Mouse (Mus musculus) lung, adult 18-20 months (tissue): ENCODE data around the gene Dapl1.

Source experiments
- DNase-seq, 2 experiments: peaks; one replicate each; pipeline ENCODE4 v3.0.0; 2022; ENCODE audit warnings: mixed read lengths in 2 of 2

Dapl1 gene

DNA sequence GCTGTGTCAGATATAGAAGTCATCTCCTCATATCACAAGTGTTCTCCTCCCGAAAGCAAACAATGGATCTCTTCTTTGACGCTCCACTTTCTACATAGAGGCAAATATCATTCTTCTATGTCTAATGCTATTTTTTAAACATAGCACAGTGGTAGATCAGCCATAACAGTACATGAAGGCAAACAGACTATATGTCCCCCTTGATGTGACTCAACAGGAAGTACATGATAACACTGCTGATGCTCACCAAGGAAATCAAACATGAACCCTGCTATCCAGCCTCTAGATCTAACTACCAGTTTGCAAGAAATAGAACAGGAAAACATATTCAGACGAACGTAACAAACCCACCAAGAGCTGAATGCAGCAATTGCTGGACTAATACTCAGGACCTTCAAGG is 10.1 kb upstream of the Dapl1 start:
- DNase-seq: no peak

DNA sequence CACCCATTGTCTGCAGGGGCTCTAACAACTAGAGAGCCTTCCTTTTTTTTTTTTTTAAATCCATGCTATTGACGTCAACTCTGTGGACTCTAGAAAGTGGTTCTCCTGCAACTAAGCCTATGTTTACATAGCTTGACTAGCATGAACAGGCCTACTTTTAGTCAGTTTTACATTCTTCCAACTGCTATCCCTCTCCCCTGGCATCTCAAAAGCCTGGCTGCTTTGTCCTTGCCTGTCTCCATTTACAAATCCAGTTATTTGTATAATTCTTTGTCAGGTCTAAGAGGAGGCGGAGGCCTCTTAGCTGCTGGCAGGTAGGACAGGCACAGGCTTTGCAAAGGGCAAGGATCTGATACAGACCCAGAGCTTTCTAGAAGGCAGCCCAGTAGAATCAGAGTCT is 627 bp downstream of the Dapl1 start:
- DNase-seq: no peak

DNA sequence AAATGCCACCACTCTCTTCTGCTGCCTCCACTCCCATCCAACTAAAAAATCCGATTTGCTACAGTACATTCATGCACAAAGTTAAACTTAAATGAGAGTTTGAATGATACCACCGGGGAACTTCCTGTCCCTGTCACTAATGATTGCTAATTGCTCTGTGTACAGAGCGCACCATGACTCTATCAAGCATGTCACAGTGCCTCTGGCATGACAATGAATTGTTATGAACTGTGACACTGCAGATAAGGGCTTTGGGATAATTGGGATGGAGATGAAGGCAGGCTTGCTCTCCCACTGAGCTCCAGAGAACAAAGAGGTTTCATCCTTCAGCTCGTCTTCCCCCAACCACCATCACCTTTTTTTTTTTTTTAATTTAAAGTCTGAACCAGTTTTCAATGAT is 1.2 kb downstream of the Dapl1 start:
- no peak for DNase-seq

DNA sequence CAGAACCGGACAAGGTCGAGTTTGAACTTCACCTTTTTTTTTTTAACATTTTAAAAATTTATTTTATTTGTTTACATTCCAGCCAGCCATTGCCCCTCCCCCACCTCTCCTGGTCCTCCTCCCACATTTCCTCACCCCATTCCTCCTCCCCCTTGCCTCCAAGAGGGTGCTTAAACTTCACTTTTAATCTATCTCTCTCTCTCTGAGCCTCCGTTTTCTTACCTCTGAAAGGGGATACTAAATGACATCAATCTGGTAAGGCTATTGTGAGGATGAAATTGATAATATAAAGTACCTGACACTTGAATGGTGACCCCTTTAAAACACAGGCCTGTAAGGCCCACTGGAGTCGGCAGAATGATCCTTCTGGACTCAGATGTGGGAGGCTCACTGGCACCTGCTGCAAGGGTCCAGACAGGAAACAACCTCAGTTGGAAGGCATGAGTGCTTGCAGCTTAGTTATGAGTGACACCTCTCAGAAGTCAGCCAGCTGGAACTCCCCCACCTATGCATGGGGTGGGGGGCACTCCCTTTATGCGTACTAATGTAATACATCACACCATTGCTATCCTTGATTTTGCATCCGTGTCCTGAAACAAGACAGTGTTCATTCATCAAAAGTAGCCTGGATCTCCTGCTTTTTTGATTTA is 1.9 kb downstream of the Dapl1 start:
- DNase-seq: no peak

DNA sequence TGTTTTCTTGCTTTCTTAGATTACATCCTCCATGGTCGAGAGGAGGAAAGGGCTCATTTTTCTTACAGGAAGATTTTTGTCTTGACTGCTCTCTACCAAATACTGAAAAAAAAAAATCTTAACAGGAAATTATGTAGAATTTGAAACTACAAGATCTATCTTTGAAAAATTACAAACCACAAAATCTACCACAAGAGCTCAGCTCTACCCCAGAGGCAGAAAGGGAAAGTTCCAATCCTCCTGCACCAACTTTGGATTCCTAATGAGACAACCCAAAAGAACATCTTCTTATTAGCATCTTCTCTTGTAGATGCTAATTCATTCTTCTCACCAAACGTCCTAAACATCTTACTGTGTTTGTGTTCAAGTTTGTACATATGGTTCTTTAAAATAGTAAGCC is 3.8 kb downstream of the Dapl1 start:
- no peak for DNase-seq

DNA sequence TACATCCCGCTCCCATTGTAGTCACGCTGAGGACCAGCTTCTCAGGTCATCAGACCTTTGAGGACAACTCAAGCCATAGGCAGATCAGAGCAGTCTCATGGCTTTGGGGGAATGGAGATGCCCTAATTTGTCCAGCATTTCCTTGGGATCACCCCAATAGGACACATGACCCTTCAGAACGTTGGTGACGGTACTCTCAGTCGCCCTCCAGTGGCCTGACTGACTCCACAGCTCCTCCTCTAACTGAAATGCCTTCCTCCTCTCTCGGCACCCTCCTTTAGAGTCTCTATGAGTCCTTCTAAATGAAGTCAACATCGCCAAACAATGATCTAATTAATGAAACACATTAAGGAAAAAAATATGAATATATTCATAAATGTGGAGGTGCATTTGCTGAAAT is 5.9 kb downstream of the Dapl1 start:
- no peak for DNase-seq

DNA sequence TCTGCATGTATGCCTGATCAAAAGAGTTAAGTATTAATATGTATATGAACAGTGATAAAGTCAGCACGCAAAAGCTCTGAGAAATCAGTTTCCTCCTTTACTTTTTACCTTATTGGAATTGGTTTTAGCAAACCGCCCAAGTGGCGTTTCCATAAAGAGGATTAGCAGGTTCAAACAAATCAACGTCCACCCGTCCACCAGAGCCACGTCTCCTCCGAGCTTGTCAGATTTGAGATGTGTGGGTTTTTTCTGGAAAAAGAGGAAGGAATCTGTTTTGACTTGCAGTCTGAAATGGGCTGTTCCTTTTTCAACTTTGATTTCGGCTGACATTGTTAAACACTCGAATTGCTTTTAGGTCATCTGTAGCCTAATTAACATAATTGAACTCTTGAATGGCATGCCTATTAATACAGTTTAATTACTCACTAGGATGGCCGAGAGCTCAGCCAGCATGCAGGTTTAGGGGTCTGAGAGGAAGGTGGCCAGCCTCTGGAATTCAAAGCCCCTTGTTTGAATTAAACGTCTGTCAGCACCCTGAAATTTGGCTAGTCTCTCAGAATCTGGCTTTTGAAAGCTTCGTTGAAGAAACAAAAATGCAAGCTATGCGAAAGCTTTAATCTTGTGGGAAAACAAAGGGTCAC is 9.1 kb downstream of the Dapl1 start:
- DNase-seq: no peak

DNA sequence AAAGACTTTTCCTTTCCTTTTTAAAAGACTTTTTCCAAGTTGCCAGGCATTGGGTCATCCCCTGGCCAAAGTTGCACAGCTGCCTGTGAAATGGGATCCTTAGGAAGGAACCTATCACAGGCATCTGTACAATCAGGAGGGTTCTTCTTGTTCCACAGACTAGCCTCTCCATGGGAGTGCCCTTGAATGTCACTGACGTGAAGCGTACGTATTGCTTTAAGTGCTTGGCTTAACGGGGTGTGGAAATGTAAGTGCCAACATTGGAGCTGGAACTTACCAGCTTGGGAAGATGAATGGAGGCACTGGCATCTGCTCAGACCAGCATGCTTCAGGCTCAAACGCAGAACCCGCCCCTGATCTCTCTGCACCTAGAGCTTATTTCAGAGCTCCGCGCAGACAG is 14.7 kb downstream of the Dapl1 start:
- no peak for DNase-seq

DNA sequence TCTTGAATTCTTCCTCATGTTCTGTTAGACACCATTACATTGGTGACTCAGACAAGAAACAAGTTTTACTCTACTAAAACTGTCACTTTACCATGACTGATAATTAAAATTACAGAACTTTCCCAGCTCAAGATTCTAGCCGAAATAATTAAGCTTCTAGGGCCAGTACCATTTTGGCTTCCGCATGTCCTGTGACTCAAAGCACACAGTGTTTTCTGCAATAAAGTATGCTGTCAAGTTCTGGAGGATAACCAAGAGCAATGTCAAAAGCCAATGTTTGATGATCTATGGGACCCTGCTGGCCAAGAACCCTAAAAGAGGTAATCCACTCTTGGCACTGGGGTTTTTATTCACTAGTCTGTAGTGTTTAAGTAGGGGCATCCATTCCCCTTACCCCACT is 15.3 kb downstream of the Dapl1 start:
- DNase-seq: no peak

DNA sequence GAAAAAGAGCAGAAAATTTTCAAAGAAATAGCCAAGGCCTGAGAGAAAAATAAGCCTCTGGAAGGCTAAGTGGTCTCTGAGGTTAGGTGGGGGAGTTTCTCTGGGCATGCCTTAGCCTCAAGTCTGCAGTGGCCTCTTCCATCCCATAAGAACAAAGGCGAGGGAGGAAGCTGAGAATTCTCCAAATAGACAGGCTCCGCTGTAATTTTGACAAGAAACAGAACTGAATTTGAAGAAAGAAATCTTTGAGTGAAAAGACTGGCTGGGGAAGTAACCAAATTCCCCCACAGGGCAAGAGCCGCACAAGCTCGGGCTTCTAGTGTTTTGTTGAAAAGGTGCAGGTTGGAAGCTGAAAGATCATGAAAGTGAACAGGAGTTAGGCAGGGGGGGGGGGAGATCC is 24.6 kb downstream of the Dapl1 start:
- DNase-seq: no peak

DNA sequence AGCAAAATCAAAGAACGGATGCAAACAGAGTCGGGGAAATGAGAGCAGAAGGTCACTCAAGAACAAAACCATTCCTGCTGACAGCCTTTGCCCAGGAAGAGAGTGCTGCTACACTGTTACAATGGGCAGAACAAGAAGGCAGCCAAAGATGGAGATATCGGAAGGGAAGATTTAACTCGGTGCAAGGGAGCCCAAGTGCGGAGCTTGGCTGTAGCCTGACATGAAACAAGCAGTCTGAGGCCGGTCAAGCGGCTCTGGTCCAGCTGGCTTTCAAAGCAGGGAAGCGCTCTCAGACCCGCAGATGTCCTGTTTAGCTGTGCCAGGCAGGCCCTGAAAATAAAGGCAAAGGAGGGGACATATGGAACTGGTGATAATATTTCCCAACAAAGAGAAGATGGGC is 26.0 kb downstream of the Dapl1 start:
- no peak for DNase-seq

DNA sequence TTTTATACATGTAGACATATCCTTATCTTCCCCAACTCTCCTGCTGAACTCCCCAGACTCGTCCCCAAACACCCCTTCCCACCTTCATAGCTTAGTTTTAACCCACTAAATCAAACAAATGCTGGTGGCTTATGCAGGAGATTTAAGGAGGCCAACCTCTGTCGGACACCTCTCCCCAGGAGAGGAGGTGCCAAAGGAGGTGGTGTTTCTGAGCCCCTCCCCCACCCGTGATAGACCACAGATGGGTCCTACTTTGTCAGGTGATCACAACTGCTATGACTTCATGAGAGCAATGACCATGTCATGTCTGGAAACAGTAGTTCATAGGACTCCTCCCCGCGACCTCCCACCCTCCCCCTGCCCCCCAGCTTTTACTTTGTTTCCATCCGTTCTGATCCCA is 26.4 kb downstream of the Dapl1 start:
- no peak for DNase-seq

DNA sequence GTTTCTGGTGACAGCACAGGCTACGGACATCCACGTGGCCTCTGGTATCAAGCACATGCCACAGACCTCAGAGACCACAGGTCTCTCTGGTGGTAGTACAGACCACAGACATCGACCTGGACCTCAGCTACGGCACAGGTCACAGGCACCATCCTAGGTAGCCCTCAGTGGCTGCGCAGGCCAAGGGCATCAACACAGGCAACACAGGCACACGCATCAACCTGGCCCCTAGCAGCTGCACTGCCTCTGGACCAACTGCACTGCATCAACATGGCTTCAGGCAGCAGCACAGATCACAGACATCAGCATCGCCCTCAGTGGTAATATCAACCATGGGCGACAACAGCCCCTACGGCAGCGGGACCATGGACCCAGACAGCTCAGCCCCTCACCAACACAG is 36.2 kb downstream of the Dapl1 start:
- no peak for DNase-seq

DNA sequence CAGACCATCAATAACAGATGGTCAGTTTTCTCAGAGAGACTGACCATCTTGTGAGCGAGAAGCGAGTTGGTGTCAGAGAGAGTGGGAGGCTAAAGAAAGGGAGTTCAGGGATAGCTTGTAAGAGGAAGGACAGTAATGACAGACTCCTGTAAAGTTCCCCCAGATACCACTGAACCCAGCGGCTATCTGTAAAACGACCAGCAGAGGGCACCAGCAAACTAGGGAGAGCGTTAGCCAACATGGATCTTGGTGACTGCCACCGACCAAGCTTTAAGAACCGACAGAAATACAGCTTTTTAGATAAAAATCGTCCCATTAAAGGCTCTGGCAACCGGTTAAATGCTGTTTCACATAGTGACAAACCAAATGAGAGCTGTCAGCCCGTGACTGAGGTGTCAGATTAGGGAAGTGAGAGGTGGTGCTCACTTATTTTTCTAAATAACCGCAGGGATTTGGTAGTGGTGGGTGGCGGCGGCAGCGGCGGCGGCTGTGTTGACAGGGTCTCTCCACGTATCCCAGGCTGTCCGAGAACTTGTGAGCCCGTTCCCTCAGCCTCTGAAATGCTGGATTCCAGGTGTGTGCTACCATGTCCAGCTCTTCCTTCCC is 37.7 kb downstream of the Dapl1 start:
- peak; percentile 64 to 79 for DNase-seq

DNA sequence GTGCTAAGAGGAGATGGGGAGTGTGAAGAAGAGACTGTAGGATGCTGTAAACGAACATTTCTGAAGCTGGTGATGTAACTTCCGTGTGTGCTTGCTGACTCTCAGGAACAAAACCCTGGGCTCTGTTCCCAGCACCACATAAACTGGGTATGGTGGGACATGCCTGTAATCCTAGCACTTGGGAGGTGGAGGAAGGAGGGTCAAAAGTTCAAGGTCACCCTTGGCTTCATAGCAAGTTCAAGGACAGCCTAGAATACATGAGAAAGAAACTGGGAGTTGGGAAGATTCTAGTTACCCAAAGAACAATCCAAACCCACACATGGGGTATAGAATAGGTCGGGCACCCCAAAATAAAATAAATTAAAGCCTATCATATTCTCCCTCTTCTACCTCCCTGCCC is 39.1 kb downstream of the Dapl1 start:
- no peak for DNase-seq

DNA sequence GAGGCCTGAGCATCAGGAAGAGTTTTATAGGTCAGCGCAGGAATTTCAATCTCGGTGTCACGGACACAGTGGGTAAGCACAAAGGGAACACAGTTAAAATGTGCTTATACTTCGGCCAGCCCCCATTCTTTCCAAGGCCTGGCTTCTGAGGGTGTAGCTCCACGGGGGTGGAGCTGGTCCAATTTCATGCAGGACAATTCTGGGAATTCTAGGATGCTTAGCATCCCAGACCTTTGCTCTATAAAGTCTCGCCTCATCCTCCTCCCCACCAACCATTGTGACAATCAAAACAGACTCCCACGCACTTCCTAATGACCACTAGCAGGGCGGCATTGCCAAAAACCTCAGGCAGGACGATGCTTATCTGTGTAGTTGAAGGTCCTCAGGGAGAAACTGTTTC is 42.4 kb downstream of the Dapl1 start:
- DNase-seq: peak; percentile 8 to 26

DNA sequence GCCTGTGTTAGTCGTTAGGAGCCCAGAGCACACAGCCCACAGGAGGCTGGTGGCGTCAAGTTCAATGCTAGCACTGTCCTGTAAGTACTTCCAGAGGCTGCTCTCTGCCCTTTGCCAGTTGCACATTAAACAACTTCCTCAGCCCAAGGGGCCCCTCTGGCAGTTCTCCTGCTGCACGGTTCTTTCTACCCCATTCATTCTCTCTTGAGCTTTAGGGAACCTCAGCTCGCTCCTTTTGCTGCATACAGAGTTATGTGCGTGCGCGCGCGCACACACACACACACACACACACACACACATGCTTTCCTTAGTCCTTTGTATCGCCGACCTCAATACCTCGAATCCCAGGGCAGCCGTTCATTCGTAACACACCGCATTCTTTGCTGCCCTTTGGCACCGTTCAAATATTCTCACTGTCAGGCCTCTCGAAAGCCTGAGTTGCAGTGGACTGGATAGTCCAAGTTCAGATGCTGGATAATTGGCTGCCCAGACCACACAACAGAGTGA is 45.2 kb downstream of the Dapl1 start:
- DNase-seq: no peak

DNA sequence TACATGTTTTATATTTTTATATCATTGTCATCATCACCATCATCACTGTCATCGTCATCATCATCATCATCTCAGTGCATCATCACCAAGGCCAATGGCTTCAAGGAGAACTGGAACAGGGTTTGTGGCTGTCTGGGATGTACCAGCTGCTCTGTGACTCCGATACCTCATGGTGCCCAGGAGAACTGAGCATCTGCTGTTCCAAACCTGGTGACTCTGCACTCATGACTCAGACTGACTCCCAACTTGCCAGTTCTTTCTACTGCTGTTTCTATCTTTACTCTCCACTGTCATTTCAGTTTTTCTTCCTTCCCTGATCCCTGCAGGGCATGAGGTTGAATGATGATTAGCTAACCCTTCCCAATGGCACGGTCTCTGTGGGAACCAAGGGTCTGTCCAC is 46.4 kb downstream of the Dapl1 start:
- DNase-seq: no peak

DNA sequence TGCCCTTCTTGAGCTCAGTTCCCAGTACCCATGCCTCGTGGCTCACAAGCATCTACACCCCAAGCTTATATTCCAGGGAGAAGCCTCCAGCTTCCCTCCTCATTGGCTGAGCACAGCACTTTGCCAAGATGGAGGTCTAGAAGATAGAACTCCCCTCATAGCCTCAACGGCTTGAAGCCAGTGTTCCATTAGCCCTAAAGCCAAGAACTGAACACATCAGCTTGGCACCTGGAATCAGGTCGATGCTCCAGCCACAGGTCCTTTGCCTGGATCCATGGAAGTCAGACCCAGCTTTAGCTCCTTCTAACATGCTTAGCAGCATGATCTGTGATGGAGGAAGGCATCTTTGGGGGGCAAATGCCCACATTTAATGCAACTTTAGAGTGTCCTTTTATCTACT is 48.5 kb downstream of the Dapl1 start:
- no peak for DNase-seq

DNA sequence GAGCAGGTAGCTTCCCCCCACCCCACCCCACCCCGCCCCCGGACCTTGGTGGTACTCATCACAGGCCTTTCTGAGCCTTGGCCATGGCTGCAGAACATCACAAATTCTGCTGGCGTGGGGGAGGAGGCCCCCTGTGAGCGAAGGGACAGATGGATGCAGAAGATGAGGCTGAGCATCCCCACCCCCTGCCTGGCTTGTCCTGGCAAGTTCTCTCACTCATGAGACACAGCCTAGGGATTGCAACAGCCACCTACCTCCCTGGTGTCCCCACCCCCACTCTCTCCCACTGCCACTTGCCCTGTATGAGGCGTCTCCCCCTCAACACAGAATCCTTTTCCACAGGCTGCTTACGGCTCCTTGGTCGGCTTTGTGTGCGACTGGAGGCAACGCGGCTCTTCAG is 49.1 kb downstream of the Dapl1 start:
- DNase-seq: no peak

DNA sequence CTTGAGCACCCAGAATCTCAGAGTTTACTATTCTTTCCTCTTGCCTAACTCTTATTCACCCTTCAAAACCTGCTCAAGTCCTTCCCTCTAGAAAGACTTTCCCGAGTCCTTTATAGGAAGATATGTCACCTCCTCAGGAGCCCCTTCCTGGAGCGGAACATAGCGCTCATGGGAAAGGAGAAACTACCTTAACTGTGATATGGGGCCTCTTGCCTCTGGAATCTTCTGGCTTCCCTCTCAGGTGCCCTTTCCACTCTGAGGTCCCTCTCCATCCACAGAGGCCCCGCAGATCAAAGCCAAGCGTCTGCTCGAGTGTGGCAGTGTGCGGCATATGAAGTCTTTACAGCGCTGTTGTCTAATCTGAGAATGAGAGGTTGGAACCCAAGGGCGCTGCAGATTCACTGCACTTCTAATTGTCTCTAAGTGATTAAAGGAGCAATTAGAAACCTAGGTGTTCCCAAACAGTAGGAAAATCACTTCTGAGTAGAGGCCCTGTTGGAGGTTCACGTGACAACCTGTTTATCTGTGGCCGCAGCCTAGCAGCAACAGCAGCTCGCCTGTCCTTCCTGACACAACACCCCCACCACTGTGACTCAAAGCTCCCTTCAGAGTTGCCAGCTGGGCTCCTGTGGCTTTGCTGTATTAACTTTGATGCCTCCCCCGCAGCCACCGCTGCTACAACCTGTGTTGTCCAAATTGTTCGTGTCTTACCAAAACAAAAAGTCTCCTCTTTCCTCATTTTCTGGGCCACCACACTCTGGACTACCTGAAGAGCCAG is 49.7 kb downstream of the Dapl1 start:
- no peak for DNase-seq

DNA sequence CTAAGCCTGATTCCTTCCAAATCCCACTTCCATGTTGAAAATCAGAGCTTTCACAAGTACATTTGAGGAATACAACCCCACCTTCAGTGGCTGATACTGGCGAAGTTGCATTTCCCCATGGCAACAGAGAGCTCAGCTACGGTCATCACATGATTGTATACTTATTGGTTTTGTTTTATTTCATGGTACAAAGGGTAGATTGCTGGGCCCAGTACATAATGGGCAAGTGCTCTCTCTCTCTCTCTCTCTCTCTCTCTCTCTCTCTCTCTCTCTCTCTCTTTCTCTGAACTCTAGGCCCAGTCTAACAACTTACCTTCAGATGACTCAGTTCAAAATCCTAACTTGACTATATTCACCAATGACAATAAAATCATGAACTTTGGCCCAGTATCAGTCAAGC is 52.5 kb downstream of the Dapl1 start:
- DNase-seq: no peak

DNA sequence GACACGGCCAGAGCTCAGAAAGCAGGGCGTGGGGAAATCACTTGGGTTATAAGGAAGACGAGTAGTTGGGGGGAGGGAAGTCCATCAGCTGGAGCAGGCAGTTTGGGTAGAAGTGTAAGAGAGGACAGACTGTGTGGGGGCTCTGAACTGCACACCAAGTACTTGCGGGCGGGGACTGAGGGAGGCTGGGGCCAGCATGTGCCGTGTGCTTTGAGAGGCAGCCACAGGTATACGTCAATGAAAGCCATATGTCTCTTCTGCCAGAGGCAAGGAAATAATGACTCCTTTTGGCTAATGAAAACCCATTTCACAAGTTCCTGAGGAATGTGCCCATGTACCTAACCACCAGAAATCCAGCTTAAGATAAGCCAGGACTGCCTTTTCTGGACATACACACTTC is 53.6 kb downstream of the Dapl1 start:
- DNase-seq: no peak

DNA sequence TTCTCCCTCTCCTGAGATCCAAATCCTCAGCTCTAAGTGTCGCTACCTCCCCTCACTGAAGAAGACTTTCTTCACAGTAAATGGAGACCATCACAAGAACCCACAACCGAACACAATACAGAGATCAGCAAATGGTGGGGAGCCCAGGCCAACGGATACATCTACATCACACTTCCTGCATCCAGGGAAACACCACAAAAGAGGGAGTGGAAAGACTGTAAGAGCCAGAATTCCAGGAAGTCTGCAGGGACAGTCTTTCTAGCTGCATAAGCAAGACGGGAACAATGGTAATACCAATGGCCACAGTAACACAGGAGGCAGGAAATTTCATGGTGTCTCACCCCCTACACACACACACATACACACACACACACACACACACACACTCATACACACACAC is 55.3 kb downstream of the Dapl1 start:
- no peak for DNase-seq
